Mouse (Mus musculus) stomach, postnatal 0 days (tissue): ENCODE measurements at regions not wholly inside any gene's neighbourhood (a gene's known extent, or its start where the extent isn't known, plus 50 kb on each side); places are given as distances from the start of the nearest gene placed in this dataset.
A peak's percentile ranks its signal among the peaks of the same experiment; 100 is the strongest.

Experiments used
- CTCF ChIP-seq: IDR thresholded peaks from 2 replicates; pipeline ENCODE4 v1.5.1; 2016; ENCODE audit warnings: antibody characterized with exemption, low read depth, mild to moderate bottlenecking, moderate library complexity
- EP300 ChIP-seq: optimal IDR thresholded peaks from 2 replicates; pipeline ENCODE3; 2016; ENCODE audit warnings: antibody characterized with exemption

DNA sequence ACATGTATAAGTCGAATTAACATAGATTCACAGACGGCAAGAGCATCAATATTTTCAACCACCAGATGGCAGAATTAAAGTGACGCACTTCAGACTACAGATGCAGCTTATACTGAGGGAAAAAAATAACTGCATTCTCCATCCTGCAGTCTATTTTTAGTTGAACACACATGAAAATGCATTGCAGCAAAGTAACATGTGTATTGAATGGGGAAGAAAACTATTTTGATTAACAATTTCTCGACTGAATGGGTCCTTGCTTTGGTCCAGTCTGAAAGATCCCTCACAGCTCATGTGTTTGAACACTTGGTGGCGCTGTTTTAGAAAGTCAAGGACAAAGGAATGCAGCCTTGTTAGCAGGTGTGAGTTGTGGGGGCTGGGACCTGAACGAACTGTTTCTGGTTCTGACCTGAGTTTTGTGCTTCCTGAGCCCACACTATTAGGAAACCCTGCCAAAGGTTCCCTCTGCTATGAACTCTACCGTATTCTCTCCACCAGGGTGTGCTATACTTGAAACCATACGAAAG is 125.6 kb downstream of the Gnat3 start:
- TF ChIP-seq CTCF (peak; percentile 76), EP300 (no peak)
